Mouse (Mus musculus) lung, postnatal 0 days (tissue): Measurements from ENCODE around the gene Gm14214.

Experiments
- CTCF ChIP-seq: IDR thresholded peaks from 2 replicates; pipeline ENCODE4 v1.5.1; 2016; ENCODE audit warnings: antibody characterized with exemption, mild to moderate bottlenecking
- EP300 ChIP-seq: IDR thresholded peaks from 2 replicates; pipeline ENCODE4 v1.6.1; 2016; ENCODE audit warnings: antibody characterized with exemption, mild to moderate bottlenecking, control low read depth

DNA sequence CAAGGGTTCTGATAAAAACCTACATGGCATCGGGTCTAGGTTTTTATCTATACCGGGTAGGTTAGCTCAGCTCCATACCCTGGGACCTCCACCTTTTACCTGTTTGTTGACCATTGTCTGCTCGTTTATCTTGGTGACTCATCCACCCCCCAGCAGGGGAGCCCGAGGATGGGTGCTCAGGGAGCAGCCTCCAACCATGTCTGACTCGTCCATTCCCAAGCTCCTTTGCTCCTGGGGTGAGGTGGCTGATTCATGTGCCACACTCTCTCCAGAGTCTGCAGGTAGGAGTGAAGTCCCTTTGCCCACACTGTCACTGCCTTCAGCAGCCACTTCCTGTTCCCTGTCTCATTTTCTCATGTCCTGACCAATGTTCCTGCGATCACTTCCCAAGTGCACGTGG, 33.8 kb downstream of the Gm14214 start:
- TF ChIP-seq EP300 (no peak), CTCF (no peak)
